Comparison of ENCODE assay signal across 8 mouse cellular contexts in the genomic region with DNA sequence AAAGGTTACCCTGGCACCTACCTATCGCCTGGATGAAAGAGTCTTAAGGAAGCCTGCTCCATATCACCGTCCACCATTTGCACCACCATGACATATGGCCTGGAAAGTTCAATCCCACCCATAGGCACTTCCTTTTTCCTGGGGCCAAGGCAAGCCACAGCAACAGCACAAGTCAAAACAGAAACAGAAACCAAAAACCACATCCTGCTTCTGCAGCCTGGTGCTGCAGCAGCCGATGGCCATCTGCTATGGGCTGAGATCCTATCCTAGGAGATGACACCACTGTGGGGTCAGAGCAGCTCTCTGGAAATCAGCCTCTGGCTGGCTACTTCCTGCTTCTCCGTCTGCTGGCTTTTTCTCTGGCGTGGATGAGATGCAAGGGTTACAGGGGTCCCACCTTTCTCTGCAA. TPM values are rescaled to one million over a fixed set of nuclear protein-coding genes. Genes with fewer than 3 reads are reported as not detected.
A peak's percentile ranks its signal among the peaks of the same experiment; 100 is the strongest.
DNase-seq lines count a peak whose midpoint lies in the region; ATAC-seq lines count a peak whose summit lies in the region.

No protein-coding gene starts in this region.

- intact Hi-C loops in heart, postnatal 36 days (cut with DNase I): loop anchor here (2.0 kb wide), 1 partner anchor 26 kb away; the partner anchor contains the start of gene Tmem229b

- H3K9me3 ChIP-seq in lung, embryonic 15.5 days: no peaks in the 10 kb centered on the region
- no peaks in the 10 kb centered on the region; the same call in 1 of the 2 replicates for H3K9me3 ChIP-seq in stomach, embryonic 16.5 days (replicated peaks; ENCODE audit: control insufficient read depth, low read length)
- H3K9me3 ChIP-seq in hindbrain, embryonic 12.5 days (replicated peaks): no peaks in the 10 kb centered on the region
- no peaks in the 10 kb centered on the region for H3K9me3 ChIP-seq in midbrain, embryonic 10.5 days (replicated peaks)

- no peak overlapping the region for H3K4me3 ChIP-seq in lung, embryonic 15.5 days
- H3K4me3 ChIP-seq in stomach, embryonic 16.5 days (replicated peaks; ENCODE audit: low read length): no peak overlapping the region
- H3K4me3 ChIP-seq in hindbrain, embryonic 12.5 days: no peak overlapping the region
- no peak overlapping the region for H3K4me3 ChIP-seq in midbrain, embryonic 10.5 days

- 64% methylated on average over 5 of the region's 5 CpGs for WGBS in lung, embryonic 15.5 days
- whole genome bisulfite sequencing in stomach, embryonic 16.5 days: 67% methylated on average over 5 of the region's 5 CpGs
- WGBS in hindbrain, embryonic 12.5 days: 80% methylated on average over 5 of the region's 5 CpGs
- WGBS in midbrain, embryonic 10.5 days: 80% methylated on average over 5 of the region's 5 CpGs

- H3K27me3 ChIP-seq in lung, embryonic 15.5 days: no peaks in the 10 kb centered on the region
- no peaks in the 10 kb centered on the region for H3K27me3 ChIP-seq in stomach, embryonic 16.5 days (ENCODE audit: control insufficient read depth, insufficient read depth, low read length)
- H3K27me3 ChIP-seq in hindbrain, embryonic 12.5 days: no peaks in the 10 kb centered on the region
- no peaks in the 10 kb centered on the region for H3K27me3 ChIP-seq in midbrain, embryonic 10.5 days (ENCODE audit: low read depth, poor library complexity, severe bottlenecking)

- no peak overlapping the region for H3K27ac ChIP-seq in lung, embryonic 15.5 days
- H3K27ac ChIP-seq in stomach, embryonic 16.5 days (ENCODE audit: low read length): 0 out of 2 replicates have a peak overlapping the region, but pooled peaks have one; percentile 11
- no peak overlapping the region for H3K27ac ChIP-seq in hindbrain, embryonic 12.5 days
- no peak overlapping the region for H3K27ac ChIP-seq in midbrain, embryonic 10.5 days (replicated peaks)

- H3K4me2 ChIP-seq in lung, embryonic 15.5 days: peak overlapping the region; percentile 10; the same call in 1 of the 2 replicates
- no peak overlapping the region for H3K4me2 ChIP-seq in stomach, embryonic 16.5 days (ENCODE audit: low read depth, low read length)
- no peak overlapping the region for H3K4me2 ChIP-seq in hindbrain, embryonic 12.5 days (replicated peaks)

- peak; percentile 21 for DNase-seq in adrenal gland, adult 8-10 months
- DNase-seq in adrenal gland, postnatal 25 days: no peak
- peak; percentile 8 for DNase-seq in NIH3T3 (ENCODE audit: low read depth)
- DNase-seq in heart, postnatal 36 days: peak; percentile 42 to 46
- no peak for DNase-seq in midbrain, embryonic 10.5 days (ENCODE audit: low spot score)

- H3K4me1 ChIP-seq in lung, embryonic 15.5 days: peaks cover 10% of the 10 kb centered on the region; the same call in 1 of the 2 replicates
- H3K4me1 ChIP-seq in stomach, embryonic 16.5 days (ENCODE audit: control insufficient read depth, insufficient read depth, low read length): peaks cover 12% of the 10 kb centered on the region; the same call in 1 of the 2 replicates
- H3K4me1 ChIP-seq in hindbrain, embryonic 12.5 days: peaks cover 4% of the 10 kb centered on the region; the same call in 1 of the 2 replicates
- no peaks in the 10 kb centered on the region for H3K4me1 ChIP-seq in midbrain, embryonic 10.5 days

- no peak for ATAC-seq in lung, embryonic 15.5 days (ENCODE audit: borderline replicate concordance, extremely low read depth, low FRiP score, low TSS enrichment)
- no peak for ATAC-seq in stomach, embryonic 16.5 days (ENCODE audit: insufficient read depth, low FRiP score)
- no peak for ATAC-seq in hindbrain, embryonic 12.5 days (ENCODE audit: low FRiP score)

- no peak overlapping the region for H3K9ac ChIP-seq in lung, embryonic 15.5 days
- no peak overlapping the region for H3K9ac ChIP-seq in stomach, embryonic 16.5 days (ENCODE audit: low read length)
- H3K9ac ChIP-seq in hindbrain, embryonic 12.5 days: no peak overlapping the region

- no peaks in the 10 kb centered on the region for H3K36me3 ChIP-seq in lung, embryonic 15.5 days
- H3K36me3 ChIP-seq in stomach, embryonic 16.5 days (ENCODE audit: control insufficient read depth, insufficient read depth, low read length): no peaks in the 10 kb centered on the region
- H3K36me3 ChIP-seq in hindbrain, embryonic 12.5 days: no peaks in the 10 kb centered on the region
- H3K36me3 ChIP-seq in midbrain, embryonic 10.5 days: no peaks in the 10 kb centered on the region

RNA-seq across cellular contexts. Expression of gene Tmem229b, which starts 26.7 kb away (rescaled TPM):
- total RNA-seq in adrenal gland, adult 8-10 months (2022): 10 to 100 TPM in 2 of 4 experiments, 1 to 10 TPM in 2; 6.8 to 19.5 (median 11.7) TPM
- 5.2 and 9.0 TPM in 2 replicates for total RNA-seq in adrenal gland, postnatal 25 days (2021)
- total RNA-seq in heart, postnatal 36 days (2021): 1 to 10 TPM; 2.6 to 5.4 TPM
- polyA plus RNA-seq in lung, embryonic 15.5 days (2015; fragmentation: Nextera tagmentation; extraction: Ambion mirVana): 5.4 and 7.3 TPM in 2 replicates
- 7.1 and 7.6 TPM in 2 replicates for polyA plus RNA-seq in stomach, embryonic 16.5 days (2015; fragmentation: Nextera tagmentation; extraction: Ambion mirVana)
- 23.6 and 27.5 TPM in 2 replicates for polyA plus RNA-seq in hindbrain, embryonic 12.5 days (2016; fragmentation: Nextera tagmentation; extraction: Ambion mirVana)
- 5.3 and 6.1 TPM in 2 replicates for polyA plus RNA-seq in midbrain, embryonic 10.5 days (2016; fragmentation: Nextera tagmentation; extraction: Ambion mirVana)

RNA-seq across cellular contexts. Expression of gene Plekhh1, which starts 48.3 kb away (rescaled TPM):
- total RNA-seq in adrenal gland, adult 8-10 months (2022): 1 to 10 TPM; 2.6 to 6.1 (median 4.3) TPM
- 1.8 and 2.1 TPM in 2 replicates for total RNA-seq in adrenal gland, postnatal 25 days (2021)
- total RNA-seq in heart, postnatal 36 days (2021): 1 to 10 TPM; 1.6 to 2.1 TPM
- 3.3 and 3.4 TPM in 2 replicates for polyA plus RNA-seq in lung, embryonic 15.5 days (2015; fragmentation: Nextera tagmentation; extraction: Ambion mirVana)
- 5.8 and 5.9 TPM in 2 replicates for polyA plus RNA-seq in stomach, embryonic 16.5 days (2015; fragmentation: Nextera tagmentation; extraction: Ambion mirVana)
- polyA plus RNA-seq in hindbrain, embryonic 12.5 days (2016; fragmentation: Nextera tagmentation; extraction: Ambion mirVana): 4.9 and 5.7 TPM in 2 replicates
- polyA plus RNA-seq in midbrain, embryonic 10.5 days (2016; fragmentation: Nextera tagmentation; extraction: Ambion mirVana): 7.9 and 8.4 TPM in 2 replicates

Comparison
In these comparisons a context has a peak if more than half of its experiments do, and no peak if none do; other contexts are left out.
1. DNase-seq: peak in adrenal gland, adult 8-10 months (single experiment), NIH3T3 (single experiment) and heart, postnatal 36 days (2 of 2); none in adrenal gland, postnatal 25 days (single experiment) and midbrain, embryonic 10.5 days (single experiment).